Mouse (Mus musculus): ENCODE measurements around the gene Clk4.

Clk4 gene

GRCm38 (mm10) chr11:51261680-51262219, at the start of gene Clk4:
TSS of gene Clk4 (plus strand) at chr11:51261730.
- no peak for DNase-seq

- DNase-seq: no peak
These were observed 47.5 kb upstream of the Clk4 start for GRCm38 (mm10) chr11:51214021-51214420.

- no peak for DNase-seq
These were observed 42.0 kb upstream of the Clk4 start for GRCm38 (mm10) chr11:51219396-51219980.

GRCm38 (mm10) chr11:51220308-51220707, 41.2 kb upstream of the Clk4 start, which contains the start of gene Gm12569:
TSS of gene Gm12569 (plus strand) at chr11:51220473.
- no peak for DNase-seq

GRCm38 (mm10) chr11:51227104-51227503, 34.4 kb upstream of the Clk4 start:
- DNase-seq: no peak

GRCm38 (mm10) chr11:51234626-51235025, 26.9 kb upstream of the Clk4 start:
- no peak for DNase-seq

GRCm38 (mm10) chr11:51242897-51243296, 18.6 kb upstream of the Clk4 start:
- no peak for DNase-seq

- no peak for DNase-seq
These were observed 4.5 kb upstream of the Clk4 start for GRCm38 (mm10) chr11:51257006-51257405.

- peak; percentile 99 for DNase-seq
These were observed 1.1 kb downstream of the Clk4 start, which contains the start of gene BC049762 for GRCm38 (mm10) chr11:51262342-51263285. TSS of gene BC049762 (minus strand) at chr11:51263046.

GRCm38 (mm10) chr11:51263286-51263831, 1.8 kb downstream of the Clk4 start:
- DNase-seq: no peak

- DNase-seq: peak; percentile 35 to 37
These were observed 2.8 kb downstream of the Clk4 start for GRCm38 (mm10) chr11:51264352-51264751.

GRCm38 (mm10) chr11:51265326-51265725, 3.8 kb downstream of the Clk4 start:
- DNase-seq: peak; percentile 22 to 24

- DNase-seq: no peak
These were observed 12.9 kb downstream of the Clk4 start for GRCm38 (mm10) chr11:51274418-51274817.

- peak; percentile 64 to 67 for DNase-seq
These were observed 28.1 kb downstream of the Clk4 start, which contains the start of gene Col23a1 for GRCm38 (mm10) chr11:51289564-51290041. TSS of gene Col23a1 (plus strand) at chr11:51289920.

- peak; percentile 29 to 42 for DNase-seq
These were observed 28.8 kb downstream of the Clk4 start for GRCm38 (mm10) chr11:51290066-51290955.

GRCm38 (mm10) chr11:51293956-51294530, 32.5 kb downstream of the Clk4 start:
- DNase-seq: no peak

GRCm38 (mm10) chr11:51295742-51296141, 34.2 kb downstream of the Clk4 start:
- DNase-seq: no peak

- no peak for DNase-seq
These were observed 37.2 kb downstream of the Clk4 start for GRCm38 (mm10) chr11:51298691-51299090.

GRCm38 (mm10) chr11:51302396-51302795, 40.9 kb downstream of the Clk4 start:
- DNase-seq: no peak

- DNase-seq: no peak
These were observed 42.5 kb downstream of the Clk4 start for GRCm38 (mm10) chr11:51303981-51304553.

- DNase-seq: no peak
These were observed 46.8 kb downstream of the Clk4 start for GRCm38 (mm10) chr11:51308306-51308705.

Data from B cell, adult 2 months (primary cell).